Mouse (Mus musculus) heart, adult 2 months (tissue): ENCODE measurements around the gene S1pr5. TPM values are rescaled to one million over a fixed set of nuclear protein-coding genes. Genes with fewer than 3 reads are reported as not detected.
"Not testable (repeated sequence)": the region's sequence is repeated elsewhere in the genome, so short reads cannot be mapped to it uniquely, and the experiment has no call there.

Experiments used
- DNase-seq, 2 experiments: peaks; one replicate each; pipeline ENCODE4 v3.0.0; 2021
- H3K27ac ChIP-seq: fragments of 200-600 bp; 2 replicates; pipeline ENCODE4 v1.8.1; 2022
- H3K27me3 ChIP-seq: fragments of 200-500 bp; 2 replicates; pipeline ENCODE4 v1.6.1; 2012; ENCODE audit warnings: mild to moderate bottlenecking, low read length, inconsistent platforms, mixed read lengths; ENCODE audit not compliant: control insufficient read depth, insufficient read depth
- H3K36me3 ChIP-seq: fragments of 200-500 bp; 2 replicates; pipeline ENCODE4 v1.6.1; 2012; ENCODE audit warnings: low read length, inconsistent platforms; ENCODE audit not compliant: control insufficient read depth, insufficient read depth
- H3K4me1 ChIP-seq: fragments of 200-500 bp; 2 replicates; pipeline ENCODE4 v1.6.1; 2011; ENCODE audit warnings: low read length; ENCODE audit not compliant: control insufficient read depth, insufficient read depth
- H3K4me3 ChIP-seq: fragments of 200-600 bp; 2 replicates; pipeline ENCODE4 v1.8.1; 2022
- H3K79me2 ChIP-seq: fragments of 200-500 bp; replicated peaks from 2 replicates; pipeline ENCODE4 v1.6.1; 2012; ENCODE audit warnings: mild to moderate bottlenecking, inconsistent platforms, low read length, moderate library complexity, mixed read lengths; ENCODE audit not compliant: control insufficient read depth, insufficient read depth
- H3K9ac ChIP-seq: fragments of 200-500 bp; 2 replicates; pipeline ENCODE4 v1.6.1; 2012; ENCODE audit warnings: low read depth, mild to moderate bottlenecking, control low read depth, inconsistent platforms, low read length, mixed read lengths
- CTCF ChIP-seq: fragments of 200-600 bp; IDR thresholded peaks from 2 replicates; pipeline ENCODE4 v1.8.1; 2022; ENCODE audit warnings: antibody characterized with exemption, mild to moderate bottlenecking, moderate library complexity
- EP300 ChIP-seq: fragments of 200-500 bp; IDR thresholded peaks from 2 replicates; pipeline ENCODE4 v1.6.1; 2011; ENCODE audit warnings: low read depth, low read length, control low read depth; ENCODE audit not compliant: insufficient read depth
- POLR2A ChIP-seq: fragments of 200-500 bp; IDR thresholded peaks from 2 replicates; pipeline ENCODE4 v1.6.1; 2011; ENCODE audit warnings: mild to moderate bottlenecking, low read depth, low read length, control low read depth; ENCODE audit not compliant: insufficient read depth
- WGBS: fragments of 180-500 bp; shearing (Covaris S2); methylation state at CpG from one replicate; pipeline ENCODE4 v1.1.7; 2018; 5-methylcytosine and 5-hydroxymethylcytosine counted together
- intact Hi-C: fragments of 180-260 bp; cut with DNase I; formaldehyde crosslinking; loops from one replicate; pipeline ENCODE4 v1.15.1; 2025
- polyA plus RNA-seq: library from polyadenylated mRNA; depleted of rRNA; stranded (reverse); fragments of >200 nt; gene quantifications from 2 replicates; pipeline ENCODE4 v1.2.3, GENCODE M21; 2012
- total RNA-seq, 2 experiments: library from RNA; stranded (reverse); gene quantifications; 2 replicates each; pipeline ENCODE4 v1.2.3; 2021

The S1pr5 gene
- total and polyA plus RNA-seq, 3 experiments: 1.2 to 1.5 (median 1.3) TPM

GRCm38 (mm10) chr9:21232867-21233266, 15.4 kb downstream of the S1pr5 start:
- Histone ChIP-seq H3K27me3 (no peaks in the 10 kb centered on the region), H3K36me3 (peaks cover 2% of the 10 kb centered on the region; the same call in 1 of the 2 replicates), H3K27ac (no peak overlapping the region), H3K4me3 (no peak overlapping the region), H3K9ac (no peak overlapping the region), H3K4me1 (peaks cover 12% of the 10 kb centered on the region), H3K79me2 (peaks cover 3% of the 10 kb centered on the region)
- WGBS: 89% methylated on average over 5 of the region's 5 CpGs
- intact Hi-C loops: no loop called here
- no peak for DNase-seq
- no peak for TF ChIP-seq POLR2A
- peak; percentile 18; the same call in 1 of the 2 replicates for TF ChIP-seq CTCF

GRCm38 (mm10) chr9:21231551-21231950, 16.7 kb downstream of the S1pr5 start:
- peaks cover 6% of the 10 kb centered on the region for H3K4me1 ChIP-seq
- H3K27me3 ChIP-seq: no peaks in the 10 kb centered on the region
- no peak for TF ChIP-seq EP300
- no peak for DNase-seq
- peaks cover 3% of the 10 kb centered on the region for H3K79me2 ChIP-seq
- H3K27ac ChIP-seq: no peak overlapping the region
- intact Hi-C loops: no loop called here
- no peak overlapping the region for H3K9ac ChIP-seq
- peaks cover 2% of the 10 kb centered on the region; the same call in 1 of the 2 replicates for H3K36me3 ChIP-seq
- H3K4me3 ChIP-seq: no peak overlapping the region
- WGBS: 76% methylated on average over 23 of the region's 23 CpGs

GRCm38 (mm10) chr9:21227342-21227741, 20.9 kb downstream of the S1pr5 start:
- intact Hi-C loops: no loop called here
- TF ChIP-seq POLR2A (no peak), EP300 (no peak), CTCF (no peak)
- no peak for DNase-seq
- H3K27me3 ChIP-seq: no peaks in the 10 kb centered on the region
- peak overlapping the region; percentile 52; the same call in 1 of the 2 replicates for H3K9ac ChIP-seq
- 12% methylated on average over 16 of the region's 16 CpGs for WGBS
- H3K4me1 ChIP-seq: no peaks in the 10 kb centered on the region; the same call in 1 of the 2 replicates
- H3K79me2 ChIP-seq: no peaks in the 10 kb centered on the region
- H3K4me3 ChIP-seq: 0 out of 2 replicates have a peak overlapping the region, but pooled peaks have one; percentile 14
- no peaks in the 10 kb centered on the region for H3K36me3 ChIP-seq
- no peak overlapping the region for H3K27ac ChIP-seq

- H3K27ac ChIP-seq: no peak overlapping the region
- 14% methylated on average over 7 of the region's 7 CpGs for WGBS
- TF ChIP-seq CTCF (no peak), POLR2A (no peak), EP300 (no peak)
- no peak overlapping the region for H3K9ac ChIP-seq
- H3K4me3 ChIP-seq: peak overlapping the region; percentile 27; the same call in 1 of the 2 replicates
- H3K27me3 ChIP-seq: no peaks in the 10 kb centered on the region
- no peaks in the 10 kb centered on the region for H3K36me3 ChIP-seq
- intact Hi-C loops: no loop called here
- H3K79me2 ChIP-seq: no peaks in the 10 kb centered on the region
- peaks cover 4% of the 10 kb centered on the region; the same call in 1 of the 2 replicates for H3K4me1 ChIP-seq
- no peak for DNase-seq
These were observed 22.9 kb downstream of the S1pr5 start for GRCm38 (mm10) chr9:21225415-21225758.

GRCm38 (mm10) chr9:21224576-21225414, 23.4 kb downstream of the S1pr5 start:
- H3K27me3 ChIP-seq: no peaks in the 10 kb centered on the region
- WGBS: 21% methylated on average over 26 of the region's 26 CpGs
- peak; percentile 32; the same call in 1 of the 2 replicates for TF ChIP-seq CTCF
- no peak for TF ChIP-seq EP300
- peak overlapping the region; percentile 27; the same call in 1 of the 2 replicates for H3K4me3 ChIP-seq
- peak; percentile 40 to 48 for DNase-seq
- no peak overlapping the region for H3K9ac ChIP-seq
- no peaks in the 10 kb centered on the region for H3K79me2 ChIP-seq
- H3K4me1 ChIP-seq: peaks cover 4% of the 10 kb centered on the region; the same call in 1 of the 2 replicates
- no peaks in the 10 kb centered on the region for H3K36me3 ChIP-seq
- intact Hi-C loops: loop anchor here (5.0 kb wide), 3 partner anchors 68 to 88 kb away; partner anchors contain the start of genes Ap1m2 and Cdkn2d
- H3K27ac ChIP-seq: no peak overlapping the region

- TF ChIP-seq CTCF: no peak
- no peak for TF ChIP-seq EP300
- TF ChIP-seq POLR2A: no peak
- Histone ChIP-seq H3K36me3 (no peaks in the 10 kb centered on the region), H3K27ac (no peak overlapping the region), H3K79me2 (no peaks in the 10 kb centered on the region), H3K4me3 (no peak overlapping the region), H3K27me3 (no peaks in the 10 kb centered on the region), H3K9ac (no peak overlapping the region), H3K4me1 (peaks cover 4% of the 10 kb centered on the region; the same call in 1 of the 2 replicates)
- DNase-seq: no peak
- 92% methylated on average over 6 of the region's 6 CpGs for WGBS
- intact Hi-C loops: loop anchor here (2.0 to 5.0 kb wide), 4 partner anchors 13 to 88 kb away; partner anchors contain the start of genes Ap1m2 and Cdkn2d
These were observed 24.3 kb downstream of the S1pr5 start for GRCm38 (mm10) chr9:21223906-21224305.

- intact Hi-C loops: loop anchor here (2.0 to 5.0 kb wide), 4 partner anchors 13 to 89 kb away; partner anchors contain the start of genes Ap1m2 and Cdkn2d
- H3K4me3 ChIP-seq, H3K4me1 ChIP-seq, DNase-seq, H3K79me2 ChIP-seq, H3K27ac ChIP-seq, H3K36me3 ChIP-seq, H3K27me3 ChIP-seq, H3K9ac ChIP-seq: not testable (repeated sequence)
- 100% methylated on average over 2 of the region's 2 CpGs for WGBS
These were observed 24.8 kb downstream of the S1pr5 start for GRCm38 (mm10) chr9:21223490-21223889.
